Mouse (Mus musculus) small intestine, adult 2 months (tissue): ENCODE data around the gene Slit1. TPM values are rescaled to one million over a fixed set of nuclear protein-coding genes. Genes with fewer than 3 reads are reported as not detected.

Experiments
- H3K27ac ChIP-seq: fragments of 200-500 bp; 2 replicates; pipeline ENCODE4 v1.5.1; 2012; ENCODE audit warnings: low read depth, low read length, control low read depth, inconsistent platforms; ENCODE audit not compliant: insufficient read depth
- H3K27me3 ChIP-seq: fragments of 200-500 bp; 2 replicates; pipeline ENCODE4 v1.6.1; 2012; ENCODE audit warnings: mild to moderate bottlenecking, moderate library complexity, low read length, inconsistent platforms; ENCODE audit not compliant: control insufficient read depth, insufficient read depth
- H3K36me3 ChIP-seq: fragments of 200-500 bp; 2 replicates; pipeline ENCODE4 v1.6.1; 2012; ENCODE audit warnings: mild to moderate bottlenecking, low read length, control low read depth, inconsistent platforms; ENCODE audit not compliant: control insufficient read depth, insufficient read depth
- H3K4me1 ChIP-seq: fragments of 200-500 bp; 2 replicates; pipeline ENCODE4 v1.6.1; 2012; ENCODE audit warnings: low read length, inconsistent platforms, mixed read lengths; ENCODE audit not compliant: control insufficient read depth, insufficient read depth, insufficient read length
- H3K4me3 ChIP-seq: fragments of 200-500 bp; 2 replicates; pipeline ENCODE4 v1.5.1; 2012; ENCODE audit warnings: low read depth, mild to moderate bottlenecking, control low read depth, inconsistent platforms, low read length, moderate library complexity
- CTCF ChIP-seq: fragments of 200-500 bp; IDR thresholded peaks from 2 replicates; pipeline ENCODE4 v1.5.1; 2012; ENCODE audit warnings: low read depth, mild to moderate bottlenecking, control low read depth, inconsistent platforms, low read length, moderate library complexity, mixed read lengths; ENCODE audit not compliant: insufficient replicate concordance, insufficient read length; ENCODE audit errors: extremely low read depth
- POLR2A ChIP-seq: fragments of 200-500 bp; IDR thresholded peaks from 2 replicates; pipeline ENCODE4 v1.6.1; 2012; ENCODE audit warnings: low read depth, mild to moderate bottlenecking, control low read depth, inconsistent platforms, low read length, moderate library complexity
- WGBS: fragments of 180-500 bp; shearing (Covaris S2); methylation state at CpG from one replicate; pipeline ENCODE4 v1.1.7; 2018; 5-methylcytosine and 5-hydroxymethylcytosine counted together
- polyA plus RNA-seq: library from polyadenylated mRNA; depleted of rRNA; stranded (reverse); fragments of >200 nt; gene quantifications from 2 replicates; pipeline ENCODE4 v1.2.3, GENCODE M21; 2012

Gene Slit1
- polyA plus RNA-seq, 1 experiment = 0.94 TPM

DNA sequence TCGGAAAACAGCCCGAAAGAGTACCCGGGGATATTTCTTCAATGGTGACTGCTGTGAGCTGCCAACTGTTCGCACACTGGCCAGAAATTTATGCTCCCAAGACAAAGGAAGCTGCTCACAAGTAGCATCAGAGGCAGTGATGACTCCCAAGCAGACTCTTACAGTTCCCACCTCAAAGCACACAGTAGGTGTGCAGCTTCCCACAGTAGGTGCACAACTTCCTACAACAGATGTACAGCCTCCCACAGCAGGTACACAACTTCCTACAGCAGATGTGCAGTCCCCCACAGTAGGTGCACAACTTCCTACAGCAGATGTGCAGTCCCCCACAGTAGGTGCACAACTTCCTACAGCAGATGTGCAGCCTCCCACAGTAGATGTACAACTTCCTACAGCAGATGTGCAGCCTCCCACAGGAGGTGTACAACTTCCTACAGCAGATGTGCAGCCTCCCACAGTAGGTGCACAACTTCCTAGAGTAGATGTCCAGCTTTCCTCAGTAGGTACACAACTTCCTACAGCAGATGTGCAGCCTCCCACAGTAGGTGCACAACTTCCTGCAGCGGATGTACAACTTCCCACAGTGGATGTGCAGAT lies 160.4 kb downstream of the Slit1 start:
- Histone ChIP-seq H3K36me3 (peaks cover 24% of the 10 kb centered on the region), H3K27ac (no peak overlapping the region), H3K4me3 (no peak overlapping the region), H3K27me3 (no peaks in the 10 kb centered on the region), H3K4me1 (peaks cover 10% of the 10 kb centered on the region)
- no peak for TF ChIP-seq POLR2A
- no peak for TF ChIP-seq CTCF
- WGBS = 97% methylated on average over 5 of the region's 5 CpGs

DNA sequence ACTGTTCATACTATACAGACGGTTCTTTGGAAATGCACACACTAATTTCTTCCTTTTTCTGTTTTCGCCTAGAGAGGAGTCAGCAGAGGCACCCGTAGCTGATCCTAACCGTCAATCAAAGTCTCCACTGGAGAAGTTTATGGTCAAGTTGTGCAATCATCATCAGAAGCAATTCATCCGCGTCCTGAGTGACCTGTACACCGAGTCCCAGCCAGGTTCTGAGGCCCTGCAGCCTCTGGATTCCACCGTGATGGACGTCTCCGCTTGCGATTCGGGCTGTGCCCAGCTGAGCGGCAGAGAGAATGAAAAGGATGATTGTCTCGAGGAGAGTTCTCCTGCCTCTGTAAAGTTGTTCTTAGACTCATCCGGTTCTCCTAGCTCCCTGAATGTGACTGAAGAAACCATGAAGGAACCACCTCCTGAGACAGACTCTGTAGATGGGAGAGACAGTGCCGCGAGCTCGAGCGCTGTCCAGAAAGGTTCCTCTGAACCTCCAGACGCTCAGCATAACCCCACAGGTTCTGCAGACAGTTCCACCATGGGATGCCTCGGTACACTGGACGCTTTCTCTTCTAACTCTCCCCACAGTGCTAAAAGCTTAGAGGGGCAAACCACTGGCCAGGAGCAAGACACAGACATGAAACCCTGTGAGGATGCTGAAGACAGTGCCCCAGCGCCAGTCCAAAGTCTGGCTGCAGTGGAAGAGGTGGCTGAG lies 161.6 kb downstream of the Slit1 start, which contains the start of gene Gm340:
Gm340 (plus strand) TSS at position 665 of the 715 bp plus-strand sequence.
- 87% methylated on average over 23 of the region's 23 CpGs for WGBS
- Histone ChIP-seq H3K4me3 (no peak within 1 kb of the TSS), H3K27ac (no peak within 1 kb of the TSS), H3K4me1 (peaks cover 10% of the 10 kb centered on the region), H3K27me3 (no peaks in the 10 kb centered on the region), H3K36me3 (peaks cover 24% of the 10 kb centered on the region)
- TF ChIP-seq CTCF (no peak), POLR2A (no peak)

DNA sequence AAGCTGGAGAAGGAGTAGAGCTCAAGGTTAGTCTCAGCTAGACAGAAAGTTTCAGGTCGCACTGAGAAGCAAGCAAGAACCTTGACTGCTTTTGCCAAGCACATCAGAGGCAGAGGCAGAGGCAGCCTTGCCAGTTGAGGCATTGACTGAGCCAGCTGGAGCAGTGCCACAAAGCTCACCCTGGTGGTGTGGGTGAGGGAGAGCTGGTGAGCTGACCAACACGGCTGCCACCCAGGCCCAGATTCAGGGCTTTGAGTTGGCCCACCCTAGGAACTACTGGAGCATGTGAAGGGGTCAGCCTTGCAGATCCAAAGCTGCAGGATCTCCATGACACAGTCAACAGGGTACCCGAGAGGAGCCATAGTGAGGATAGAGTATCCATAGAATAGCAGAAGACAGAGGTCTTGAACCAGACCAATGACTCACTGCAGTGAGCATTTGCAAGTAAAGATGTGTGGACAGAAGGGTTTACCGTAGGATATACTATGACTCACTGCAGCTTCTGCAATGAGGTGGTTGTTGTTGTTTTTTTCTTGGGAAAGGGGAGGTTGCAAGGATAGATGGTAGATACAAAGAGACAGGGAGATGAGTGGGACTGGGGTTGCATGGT lies 164.0 kb downstream of the Slit1 start:
- Histone ChIP-seq H3K36me3 (peaks cover 14% of the 10 kb centered on the region), H3K4me3 (no peak overlapping the region), H3K4me1 (peaks cover 13% of the 10 kb centered on the region), H3K27me3 (no peaks in the 10 kb centered on the region), H3K27ac (peak overlapping the region; percentile 69)
- 34% methylated on average over 4 of the region's 4 CpGs for WGBS
- TF ChIP-seq POLR2A (no peak), CTCF (no peak)

DNA sequence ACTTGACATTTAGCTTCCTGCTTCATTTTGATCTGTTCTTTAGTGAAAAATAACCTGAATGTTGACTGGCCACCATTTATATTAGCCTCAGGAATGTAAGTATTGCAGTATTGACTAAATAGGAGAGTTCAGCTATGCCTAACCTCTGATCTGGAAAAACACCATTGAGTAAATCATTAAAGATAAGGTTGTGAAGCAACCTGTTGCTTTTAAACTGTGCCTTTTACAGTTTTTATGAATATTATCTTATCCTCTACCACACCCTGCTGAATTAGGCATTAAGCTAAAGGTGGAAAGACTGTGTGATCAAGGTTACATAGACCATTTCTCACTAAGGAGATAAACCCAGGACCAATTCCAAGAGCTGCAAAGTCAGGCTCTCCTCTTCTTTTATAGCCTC lies 165.9 kb downstream of the Slit1 start:
- no peaks in the 10 kb centered on the region for H3K27me3 ChIP-seq
- no peak overlapping the region for H3K4me3 ChIP-seq
- TF ChIP-seq POLR2A (no peak), CTCF (no peak)
- H3K36me3 ChIP-seq = peaks cover 9% of the 10 kb centered on the region
- H3K4me1 ChIP-seq = peaks cover 13% of the 10 kb centered on the region
- H3K27ac ChIP-seq = peak overlapping the region; percentile 64

DNA sequence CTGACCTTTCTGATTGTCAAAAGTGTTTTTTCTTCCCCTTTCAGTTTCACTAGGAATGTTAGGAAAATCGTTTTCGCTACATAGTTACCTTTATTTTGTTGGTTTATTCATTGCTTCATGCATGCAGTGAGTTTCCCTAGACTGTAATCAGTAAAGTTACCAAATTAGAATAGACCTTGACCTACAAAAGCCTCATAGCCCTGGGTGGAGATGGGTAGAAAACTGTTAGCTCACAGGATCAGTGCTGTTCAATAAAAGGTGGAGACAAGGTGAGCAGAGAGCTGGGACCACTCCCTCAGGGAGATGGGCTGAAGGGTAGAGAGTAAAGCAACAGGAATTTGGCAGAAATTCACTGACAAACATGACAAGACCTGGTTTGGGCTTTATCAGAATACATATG lies 169.8 kb downstream of the Slit1 start:
- H3K36me3 ChIP-seq = no peaks in the 10 kb centered on the region
- WGBS = 40% methylated on average over 2 of the region's 2 CpGs
- H3K27me3 ChIP-seq = no peaks in the 10 kb centered on the region
- H3K27ac ChIP-seq = no peak overlapping the region; the same call in 1 of the 2 replicates
- no peak for TF ChIP-seq POLR2A
- H3K4me1 ChIP-seq = peaks cover 3% of the 10 kb centered on the region; the same call in 1 of the 2 replicates
- no peak overlapping the region for H3K4me3 ChIP-seq

DNA sequence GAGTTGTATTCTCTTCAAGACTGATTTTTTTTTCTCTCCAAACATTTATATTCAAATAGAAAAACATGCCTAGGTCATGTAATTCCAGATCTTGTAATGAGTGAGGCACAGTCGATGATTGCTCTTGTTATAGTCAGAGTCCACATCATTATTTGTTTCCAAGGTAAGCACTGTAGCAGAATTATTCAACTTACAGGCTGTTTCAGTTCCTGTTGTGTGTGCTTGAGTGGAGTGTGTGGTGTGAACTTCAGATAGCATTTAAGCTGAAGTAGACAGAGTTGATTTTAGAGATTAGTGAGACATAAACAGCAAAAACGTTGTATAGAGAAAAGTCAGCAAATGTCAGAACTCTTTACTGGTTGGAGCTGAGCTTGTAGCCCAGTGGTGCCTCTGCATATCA lies 174.7 kb downstream of the Slit1 start:
- no peak for TF ChIP-seq CTCF
- TF ChIP-seq POLR2A = no peak
- Histone ChIP-seq H3K27me3 (no peaks in the 10 kb centered on the region), H3K27ac (no peak overlapping the region), H3K4me3 (no peak overlapping the region), H3K4me1 (no peaks in the 10 kb centered on the region; the same call in 1 of the 2 replicates), H3K36me3 (0 out of 2 replicates have a peak, but pooled peaks cover 3% of the 10 kb centered on the region)
- 45% methylated on average over 2 of the region's 2 CpGs for WGBS

- H3K4me3 ChIP-seq = no peak overlapping the region
- peaks cover 3% of the 10 kb centered on the region; the same call in 1 of the 2 replicates for H3K4me1 ChIP-seq
- TF ChIP-seq POLR2A = no peak
- no peak for TF ChIP-seq CTCF
- WGBS = 46% methylated on average over 3 of the region's 3 CpGs
- no peak overlapping the region for H3K27ac ChIP-seq
- H3K27me3 ChIP-seq = no peaks in the 10 kb centered on the region
- H3K36me3 ChIP-seq = peaks cover 33% of the 10 kb centered on the region
These were observed 182.6 kb downstream of the Slit1 start for GRCm38 (mm10) chr19:41560856-41561255.
